Mouse (Mus musculus): ENCODE data around the gene Tox3. TPM values are rescaled to one million over a fixed set of nuclear protein-coding genes. Genes with fewer than 3 reads are reported as not detected.

Gene Tox3
- polyA plus RNA-seq, 1 experiment, result 19.4 TPM

DNA sequence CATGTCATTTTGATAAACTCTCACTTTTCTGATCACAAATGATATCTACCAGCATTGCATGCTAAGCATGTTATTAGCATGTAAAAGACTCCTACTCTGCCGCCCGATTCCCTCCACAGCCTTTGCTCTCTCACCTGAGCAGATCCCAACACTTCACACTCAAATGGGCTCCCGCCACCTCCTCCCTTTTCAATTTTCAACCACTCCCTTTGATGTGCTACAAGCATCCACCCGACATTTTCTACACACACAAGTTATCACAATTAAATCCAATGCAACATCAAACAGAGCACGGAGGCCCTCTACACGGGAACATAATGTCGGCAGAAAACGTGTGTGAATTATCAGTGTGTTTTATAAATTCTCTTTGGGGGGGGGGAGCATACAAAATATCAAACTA, 81.9 kb downstream of the Tox3 start:
- H3K4me3 ChIP-seq (ENCODE audit: low read depth, low read length), result no peak overlapping the region
- no peak overlapping the region for H3K27ac ChIP-seq (ENCODE audit: insufficient read depth, low read depth, low read length)
- TF ChIP-seq CTCF (IDR thresholded peaks at IDR 0.05; ENCODE audit: extremely low read depth, insufficient read length, insufficient replicate concordance, low read depth, low read length) (no peak), POLR2A (IDR thresholded peaks at IDR 0.05; ENCODE audit: low read depth, low read length) (no peak)
- no peaks in the 10 kb centered on the region for H3K4me1 ChIP-seq (ENCODE audit: control insufficient read depth, insufficient read depth, insufficient read length, low read length)
- no peaks in the 10 kb centered on the region for H3K27me3 ChIP-seq (ENCODE audit: control insufficient read depth, insufficient read depth, low read length)
- WGBS, result 91% methylated on average over 8 of the region's 8 CpGs
- H3K36me3 ChIP-seq (ENCODE audit: control insufficient read depth, insufficient read depth, low read length), result no peaks in the 10 kb centered on the region

DNA sequence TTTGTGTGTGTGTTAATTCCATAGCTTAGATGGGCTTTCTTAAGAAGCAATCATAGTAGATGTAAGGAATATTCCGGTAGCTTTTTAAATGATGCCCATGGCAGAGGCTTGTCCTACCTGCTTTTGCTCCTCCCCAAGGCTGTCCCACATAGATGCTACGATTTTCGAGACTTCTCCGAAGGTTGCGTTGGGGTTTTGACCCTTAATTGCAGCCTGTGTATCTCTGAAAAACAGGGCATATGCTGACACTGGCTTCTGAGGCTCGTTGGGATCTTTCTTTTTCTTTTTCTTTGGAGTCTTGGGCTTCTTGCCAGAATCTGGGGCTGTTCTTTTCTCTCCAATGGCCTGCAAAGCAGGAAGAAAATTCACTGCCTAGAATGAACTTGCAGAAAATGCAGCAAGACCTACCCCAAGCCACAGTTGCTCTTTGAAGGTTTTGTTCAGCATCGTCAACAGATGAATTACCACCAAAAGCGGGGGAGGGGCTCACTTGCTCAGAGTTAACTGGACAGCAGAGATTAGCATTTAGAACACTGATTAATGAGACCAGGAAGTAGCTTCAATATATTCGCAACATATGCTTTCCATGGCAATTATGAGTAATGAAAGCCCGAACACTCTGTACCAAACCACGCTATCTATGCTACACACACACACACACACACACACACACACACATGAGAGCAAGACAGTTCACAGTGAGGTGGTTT, 93.8 kb downstream of the Tox3 start:
- no peaks in the 10 kb centered on the region for H3K4me1 ChIP-seq (ENCODE audit: control insufficient read depth, insufficient read depth, insufficient read length, low read length)
- H3K4me3 ChIP-seq (ENCODE audit: low read depth, low read length), result no peak overlapping the region
- H3K27me3 ChIP-seq (ENCODE audit: control insufficient read depth, insufficient read depth, low read length), result no peaks in the 10 kb centered on the region
- H3K36me3 ChIP-seq (ENCODE audit: control insufficient read depth, insufficient read depth, low read length), result peaks cover 7% of the 10 kb centered on the region
- no peak overlapping the region for H3K27ac ChIP-seq (ENCODE audit: insufficient read depth, low read depth, low read length)
- TF ChIP-seq CTCF (IDR thresholded peaks at IDR 0.05; ENCODE audit: extremely low read depth, insufficient read length, insufficient replicate concordance, low read depth, low read length), result no peak
- TF ChIP-seq POLR2A (IDR thresholded peaks at IDR 0.05; ENCODE audit: low read depth, low read length), result no peak
- WGBS, result 77% methylated on average over 11 of the region's 11 CpGs

DNA sequence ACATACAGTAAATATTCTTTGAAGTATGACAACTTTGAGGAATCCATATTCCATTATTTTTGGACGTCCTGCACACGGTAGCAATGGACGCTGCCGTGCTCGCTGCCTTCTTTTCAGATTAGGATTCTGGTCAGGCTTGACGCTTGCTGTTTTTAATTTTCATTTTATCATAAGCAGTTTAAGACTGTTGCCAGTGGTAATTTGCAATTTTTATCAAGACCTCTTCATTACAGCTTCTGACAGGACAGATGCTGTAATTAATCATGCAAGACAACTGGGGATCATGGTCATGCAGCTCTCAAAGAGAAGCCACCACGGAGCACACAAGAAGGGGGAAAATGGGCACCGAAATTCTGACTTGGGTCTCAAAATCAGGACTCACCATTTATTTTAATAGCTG, 101.8 kb downstream of the Tox3 start:
- TF ChIP-seq CTCF (IDR thresholded peaks at IDR 0.05; ENCODE audit: extremely low read depth, insufficient read length, insufficient replicate concordance, low read depth, low read length) (no peak), POLR2A (IDR thresholded peaks at IDR 0.05; ENCODE audit: low read depth, low read length) (no peak)
- WGBS, result 94% methylated on average over 8 of the region's 8 CpGs
- Histone ChIP-seq H3K4me1 (ENCODE audit: control insufficient read depth, insufficient read depth, insufficient read length, low read length) (no peaks in the 10 kb centered on the region), H3K36me3 (ENCODE audit: control insufficient read depth, insufficient read depth, low read length) (peaks cover 1% of the 10 kb centered on the region; the same call in 1 of the 2 replicates), H3K27me3 (ENCODE audit: control insufficient read depth, insufficient read depth, low read length) (no peaks in the 10 kb centered on the region), H3K27ac (ENCODE audit: insufficient read depth, low read depth, low read length) (no peak overlapping the region), H3K4me3 (ENCODE audit: low read depth, low read length) (no peak overlapping the region)

DNA sequence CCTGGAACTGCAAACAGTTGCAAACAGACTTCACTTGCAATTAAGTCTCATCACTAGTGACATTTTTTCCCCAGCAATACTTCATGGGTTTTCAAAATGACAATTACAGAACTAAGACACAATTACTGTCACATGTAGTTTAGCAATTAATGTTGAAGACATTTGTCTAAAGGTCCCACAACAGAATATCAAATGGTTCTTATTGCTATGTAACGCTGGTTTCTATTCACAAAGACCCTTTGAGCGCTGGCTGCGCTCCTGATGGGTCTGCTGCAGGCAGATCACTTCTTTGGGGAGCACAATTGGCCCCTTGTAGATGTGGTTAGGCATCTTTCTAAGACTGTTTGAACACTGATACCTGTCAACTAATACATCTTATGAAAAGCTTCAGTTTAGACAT, 102.3 kb downstream of the Tox3 start:
- no peak overlapping the region for H3K4me3 ChIP-seq (ENCODE audit: low read depth, low read length)
- peaks cover 1% of the 10 kb centered on the region; the same call in 1 of the 2 replicates for H3K36me3 ChIP-seq (ENCODE audit: control insufficient read depth, insufficient read depth, low read length)
- no peak overlapping the region for H3K27ac ChIP-seq (ENCODE audit: insufficient read depth, low read depth, low read length)
- WGBS, result 97% methylated on average over 3 of the region's 3 CpGs
- TF ChIP-seq CTCF (IDR thresholded peaks at IDR 0.05; ENCODE audit: extremely low read depth, insufficient read length, insufficient replicate concordance, low read depth, low read length) (no peak), POLR2A (IDR thresholded peaks at IDR 0.05; ENCODE audit: low read depth, low read length) (no peak)
- H3K4me1 ChIP-seq (ENCODE audit: control insufficient read depth, insufficient read depth, insufficient read length, low read length), result no peaks in the 10 kb centered on the region
- H3K27me3 ChIP-seq (ENCODE audit: control insufficient read depth, insufficient read depth, low read length), result no peaks in the 10 kb centered on the region

DNA sequence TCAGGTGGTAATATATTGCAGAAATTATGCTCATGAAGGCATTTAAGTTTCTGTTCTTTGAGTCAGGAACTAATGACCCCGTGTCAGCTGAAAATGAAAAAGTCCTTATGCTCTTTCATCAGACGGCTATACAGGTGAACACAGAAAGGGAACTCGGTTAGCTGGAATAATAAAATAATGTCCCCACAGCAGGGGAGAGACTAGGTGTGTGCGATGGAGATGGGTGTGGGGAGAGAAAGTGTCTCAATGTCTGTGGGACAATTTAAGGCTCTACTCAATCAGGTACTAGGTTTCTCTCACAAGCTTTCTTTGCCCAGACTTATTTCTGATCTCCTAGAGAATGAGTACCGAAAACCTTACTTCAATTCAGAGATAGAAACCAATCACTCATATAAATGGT, 103.0 kb downstream of the Tox3 start:
- WGBS, result 88% methylated on average over 5 of the region's 5 CpGs
- H3K27me3 ChIP-seq (ENCODE audit: control insufficient read depth, insufficient read depth, low read length), result no peaks in the 10 kb centered on the region
- H3K4me1 ChIP-seq (ENCODE audit: control insufficient read depth, insufficient read depth, insufficient read length, low read length), result no peaks in the 10 kb centered on the region
- no peak overlapping the region for H3K27ac ChIP-seq (ENCODE audit: insufficient read depth, low read depth, low read length)
- peaks cover 1% of the 10 kb centered on the region; the same call in 1 of the 2 replicates for H3K36me3 ChIP-seq (ENCODE audit: control insufficient read depth, insufficient read depth, low read length)
- H3K4me3 ChIP-seq (ENCODE audit: low read depth, low read length), result no peak overlapping the region
- TF ChIP-seq POLR2A (IDR thresholded peaks at IDR 0.05; ENCODE audit: low read depth, low read length) (no peak), CTCF (IDR thresholded peaks at IDR 0.05; ENCODE audit: extremely low read depth, insufficient read length, insufficient replicate concordance, low read depth, low read length) (no peak)

DNA sequence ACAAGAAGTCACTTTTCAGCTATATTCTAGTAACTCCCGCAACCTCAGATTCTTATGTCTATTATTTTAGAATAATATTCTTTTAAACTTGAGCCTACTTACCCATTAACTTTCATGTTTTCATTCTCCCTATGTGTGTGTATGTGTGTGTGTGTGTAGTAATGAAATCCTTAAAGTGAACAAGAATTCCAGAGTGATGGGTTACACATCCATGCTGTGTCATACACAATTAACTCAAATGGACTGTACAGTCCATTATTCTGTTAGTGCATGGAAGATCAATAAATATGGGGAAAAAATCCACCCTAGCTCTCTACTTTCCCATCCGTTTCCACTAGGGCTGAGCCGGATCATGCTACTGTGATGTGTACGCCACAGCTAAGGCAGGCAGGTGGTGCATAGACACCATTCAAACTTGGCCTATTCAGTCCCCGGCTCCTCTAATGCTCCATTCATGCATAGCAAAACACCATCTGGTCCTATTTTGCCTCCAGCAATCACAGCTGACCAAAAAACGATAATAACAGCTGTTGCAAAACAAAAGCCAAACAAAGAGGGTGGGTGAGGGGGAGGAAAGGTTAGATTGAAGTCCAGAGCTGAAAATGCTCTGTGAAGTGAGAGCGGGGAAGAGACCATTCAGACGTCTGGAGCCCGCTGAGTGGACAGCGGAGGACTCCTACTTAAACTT, 103.5 kb downstream of the Tox3 start:
- H3K27ac ChIP-seq (ENCODE audit: insufficient read depth, low read depth, low read length), result no peak overlapping the region
- TF ChIP-seq CTCF (IDR thresholded peaks at IDR 0.05; ENCODE audit: extremely low read depth, insufficient read length, insufficient replicate concordance, low read depth, low read length) (no peak), POLR2A (IDR thresholded peaks at IDR 0.05; ENCODE audit: low read depth, low read length) (no peak)
- H3K4me1 ChIP-seq (ENCODE audit: control insufficient read depth, insufficient read depth, insufficient read length, low read length), result no peaks in the 10 kb centered on the region
- WGBS, result 84% methylated on average over 10 of the region's 10 CpGs
- H3K36me3 ChIP-seq (ENCODE audit: control insufficient read depth, insufficient read depth, low read length), result no peaks in the 10 kb centered on the region; the same call in 1 of the 2 replicates
- H3K4me3 ChIP-seq (ENCODE audit: low read depth, low read length), result no peak overlapping the region
- no peaks in the 10 kb centered on the region for H3K27me3 ChIP-seq (ENCODE audit: control insufficient read depth, insufficient read depth, low read length)

DNA sequence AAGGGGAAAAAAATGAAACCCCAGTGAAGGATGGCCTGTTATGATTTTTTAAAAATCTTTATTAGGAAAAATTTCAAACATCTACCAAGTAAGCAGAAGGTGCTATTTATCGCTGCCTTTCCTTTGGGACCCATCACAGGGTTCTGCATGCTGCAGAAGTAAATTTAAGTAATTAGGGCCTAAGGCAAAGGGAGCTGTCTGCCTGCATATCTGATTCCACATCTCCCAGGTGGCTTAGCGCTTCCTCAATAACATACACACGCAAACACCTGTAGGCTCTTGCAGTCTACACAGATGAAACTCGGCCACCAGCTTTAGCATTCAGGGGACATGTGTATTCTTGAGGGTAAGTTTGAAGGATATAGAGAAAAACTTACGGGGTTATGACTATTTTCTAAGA, 104.2 kb downstream of the Tox3 start:
- Histone ChIP-seq H3K4me3 (ENCODE audit: low read depth, low read length) (no peak overlapping the region), H3K27ac (ENCODE audit: insufficient read depth, low read depth, low read length) (no peak overlapping the region), H3K27me3 (ENCODE audit: control insufficient read depth, insufficient read depth, low read length) (no peaks in the 10 kb centered on the region), H3K36me3 (ENCODE audit: control insufficient read depth, insufficient read depth, low read length) (no peaks in the 10 kb centered on the region; the same call in 1 of the 2 replicates), H3K4me1 (ENCODE audit: control insufficient read depth, insufficient read depth, insufficient read length, low read length) (no peaks in the 10 kb centered on the region)
- TF ChIP-seq POLR2A (IDR thresholded peaks at IDR 0.05; ENCODE audit: low read depth, low read length), result no peak
- TF ChIP-seq CTCF (IDR thresholded peaks at IDR 0.05; ENCODE audit: extremely low read depth, insufficient read length, insufficient replicate concordance, low read depth, low read length), result no peak
- WGBS, result 91% methylated on average over 5 of the region's 5 CpGs

Measured in small intestine, adult 2 months (tissue).